Mouse (Mus musculus): Measurements from ENCODE around the gene Cyp26a1. TPM values are rescaled to one million over a fixed set of nuclear protein-coding genes. Genes with fewer than 3 reads are reported as not detected.

Gene Cyp26a1
- total RNA-seq, 2 experiments from 2014 or later, result 0.61 to 0.99 TPM

DNA sequence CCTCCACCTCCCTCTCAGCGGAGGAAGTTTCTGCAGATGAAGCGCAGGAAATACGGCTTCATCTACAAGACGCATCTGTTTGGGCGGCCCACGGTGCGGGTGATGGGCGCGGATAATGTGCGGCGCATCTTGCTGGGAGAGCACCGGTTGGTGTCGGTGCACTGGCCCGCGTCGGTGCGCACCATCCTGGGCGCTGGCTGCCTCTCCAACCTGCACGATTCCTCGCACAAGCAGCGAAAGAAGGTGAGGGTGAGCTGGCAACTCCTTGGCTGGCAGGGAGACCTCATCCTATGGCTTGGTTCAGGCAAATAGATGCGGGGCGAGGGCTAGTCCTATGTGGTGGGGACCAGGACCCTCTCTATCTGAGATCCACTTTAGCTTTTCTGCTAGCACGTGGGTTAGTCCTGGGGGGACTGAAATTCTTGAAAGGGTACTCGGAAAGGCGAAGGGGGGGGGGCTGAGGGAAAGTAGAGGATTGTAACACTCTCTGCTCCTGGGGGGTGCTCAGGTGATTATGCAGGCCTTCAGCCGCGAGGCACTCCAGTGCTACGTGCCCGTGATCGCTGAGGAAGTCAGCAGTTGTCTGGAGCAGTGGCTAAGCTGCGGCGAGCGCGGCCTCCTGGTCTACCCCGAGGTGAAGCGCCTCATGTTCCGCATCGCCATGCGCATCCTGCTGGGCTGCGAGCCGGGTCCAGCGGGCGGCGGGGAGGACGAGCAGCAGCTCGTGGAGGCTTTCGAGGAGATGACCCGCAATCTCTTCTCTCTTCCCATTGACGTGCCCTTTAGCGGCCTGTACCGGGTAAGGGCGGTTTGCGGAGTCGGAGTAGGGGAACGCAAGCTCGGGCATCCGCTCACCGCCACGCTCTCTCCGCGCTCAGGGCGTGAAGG lies 919 bp downstream of the Cyp26a1 start:
- peak in 1 of 2 experiments; percentile 12 for DNase-seq (ENCODE audit: low spot score in 2 of 2)

DNA sequence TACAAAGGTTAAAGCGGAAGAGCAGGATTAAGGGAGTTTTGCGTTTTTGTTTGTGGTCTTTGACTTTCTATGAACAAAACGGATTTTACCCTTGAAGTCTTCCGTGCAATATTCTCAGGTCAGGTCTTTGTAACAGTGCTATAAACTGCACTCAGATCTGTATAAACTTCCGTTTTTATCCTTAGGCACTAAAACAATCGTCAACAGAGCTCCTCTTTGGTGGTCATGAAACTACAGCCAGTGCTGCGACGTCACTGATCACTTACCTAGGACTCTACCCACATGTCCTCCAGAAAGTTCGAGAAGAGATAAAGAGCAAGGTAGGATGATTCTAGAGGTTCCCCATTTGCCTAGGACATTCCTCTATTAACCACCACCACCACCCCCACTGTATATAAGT lies 2.1 kb downstream of the Cyp26a1 start:
- no peak for DNase-seq (ENCODE audit: low spot score in 2 of 2)

- no peak for DNase-seq (ENCODE audit: low spot score in 2 of 2)
These were observed 4.9 kb downstream of the Cyp26a1 start for GRCm38 (mm10) chr19:37702377-37703076.

DNA sequence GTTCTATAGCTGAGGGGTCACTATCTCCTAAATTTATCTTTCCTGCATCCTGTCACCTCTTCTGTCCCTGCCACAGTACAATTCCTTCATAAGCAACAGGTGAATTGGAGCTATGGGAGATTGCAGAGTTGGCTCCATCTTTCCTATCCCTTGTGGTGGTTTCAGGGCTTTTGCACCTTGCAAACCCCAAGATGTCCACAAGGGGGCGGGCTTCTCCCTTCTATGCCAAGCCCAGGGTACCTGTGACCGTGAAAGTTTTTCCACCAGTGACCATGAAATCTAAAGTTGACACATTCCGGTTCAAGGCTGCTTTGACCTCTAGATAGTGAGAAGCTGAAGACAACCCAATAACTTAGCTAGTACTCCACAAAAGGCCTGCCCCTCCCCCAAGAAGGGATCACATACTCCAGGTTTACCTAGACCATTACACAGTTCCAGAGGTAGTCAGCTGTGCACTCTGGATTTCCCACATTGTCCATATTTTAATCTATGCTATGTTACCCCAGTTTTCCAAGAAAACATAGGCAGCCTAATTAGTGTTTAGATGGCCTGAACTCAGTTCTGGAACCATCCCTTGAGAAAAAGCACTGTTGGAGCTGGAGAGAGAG lies 6.4 kb downstream of the Cyp26a1 start:
- DNase-seq (ENCODE audit: low spot score in 2 of 2), result peak in 1 of 2 experiments; percentile 76

DNA sequence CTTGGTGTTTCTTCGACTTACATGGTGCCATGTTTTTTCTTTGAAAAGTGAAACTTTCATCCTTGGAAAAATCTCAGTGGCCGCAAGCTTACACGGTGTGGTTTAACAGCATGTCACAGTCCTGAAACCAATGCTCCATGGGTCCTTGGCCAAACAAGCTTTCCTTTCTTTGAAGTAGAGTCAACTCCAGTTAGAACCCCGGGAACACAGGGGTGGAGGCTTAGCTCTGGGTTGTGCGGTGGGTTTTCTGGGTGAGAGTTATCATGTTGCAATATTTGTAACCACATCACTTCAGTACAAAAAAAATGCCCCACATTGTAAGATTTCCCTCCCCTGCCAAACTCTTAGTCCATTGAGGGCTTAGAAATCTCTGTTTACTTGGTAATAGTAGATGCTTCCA lies 8.1 kb downstream of the Cyp26a1 start:
- DNase-seq (ENCODE audit: low spot score in 2 of 2), result no peak

DNA sequence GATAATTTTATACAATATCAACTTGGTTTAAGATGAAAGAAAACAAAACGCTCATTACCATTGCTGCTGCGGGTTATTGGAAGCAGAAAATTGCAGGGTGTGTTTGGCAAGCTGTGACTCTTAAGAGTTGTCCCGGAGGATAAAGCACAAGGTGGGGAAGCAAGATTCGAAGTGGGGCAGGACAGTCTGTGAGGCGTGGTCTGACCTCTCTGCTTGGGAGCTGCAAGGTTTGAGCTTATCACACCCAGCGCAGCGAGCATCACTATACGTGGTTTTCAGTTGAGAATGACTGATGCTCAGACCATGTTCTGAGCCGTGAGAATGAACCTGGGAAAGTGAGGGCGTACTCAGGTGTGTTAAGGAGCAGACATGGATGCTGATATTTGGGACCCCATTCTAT lies 17.1 kb downstream of the Cyp26a1 start:
- DNase-seq (ENCODE audit: low spot score in 2 of 2), result no peak

- DNase-seq (ENCODE audit: low spot score in 2 of 2), result no peak
These were observed 18.4 kb downstream of the Cyp26a1 start for GRCm38 (mm10) chr19:37715980-37716379.

GRCm38 (mm10) chr19:37716524-37717175 lies 19.1 kb downstream of the Cyp26a1 start:
- DNase-seq (ENCODE audit: low spot score in 2 of 2), result no peak

GRCm38 (mm10) chr19:37719166-37719565 lies 21.6 kb downstream of the Cyp26a1 start:
- DNase-seq (ENCODE audit: low spot score in 2 of 2), result no peak

DNA sequence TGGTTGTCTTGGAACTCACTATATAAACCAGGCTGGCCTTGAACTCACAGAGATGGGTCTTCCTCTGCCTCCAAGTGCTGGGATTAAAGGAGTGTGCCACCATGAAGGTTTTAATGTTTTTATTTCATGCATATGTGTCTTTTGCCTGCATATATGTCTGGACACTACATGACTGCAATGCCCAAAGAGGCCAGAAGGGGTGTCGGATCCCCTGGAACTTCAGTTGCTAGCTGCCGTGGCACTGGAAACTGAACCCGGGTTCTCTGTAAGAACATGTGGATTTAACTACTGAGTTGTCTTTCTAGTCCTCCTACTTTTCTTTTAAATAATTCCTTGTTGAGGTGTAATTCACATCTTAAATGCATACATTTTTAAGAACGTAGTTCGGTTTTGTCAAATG lies 27.0 kb downstream of the Cyp26a1 start:
- no peak for DNase-seq (ENCODE audit: low spot score in 2 of 2)

DNA sequence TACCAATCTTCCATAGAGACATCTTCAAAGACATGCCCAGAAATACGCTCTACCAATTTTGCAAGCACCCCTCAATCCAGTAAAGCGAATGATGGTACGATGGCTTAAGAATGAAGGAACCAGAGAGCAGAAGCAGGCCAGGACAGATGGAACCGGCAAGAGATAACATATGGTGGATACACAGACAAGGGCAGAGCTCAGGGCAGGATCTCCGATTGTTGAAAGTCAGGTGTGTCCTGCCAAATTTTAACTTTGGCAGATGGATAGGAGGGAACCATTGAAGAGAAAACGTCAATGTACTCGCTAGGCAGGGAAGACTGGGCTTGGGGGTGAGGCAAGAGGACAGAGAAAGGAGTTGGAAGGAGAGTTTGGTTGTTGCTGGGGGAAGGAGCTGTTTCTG lies 29.0 kb downstream of the Cyp26a1 start:
- DNase-seq (ENCODE audit: low spot score in 2 of 2), result no peak

DNA sequence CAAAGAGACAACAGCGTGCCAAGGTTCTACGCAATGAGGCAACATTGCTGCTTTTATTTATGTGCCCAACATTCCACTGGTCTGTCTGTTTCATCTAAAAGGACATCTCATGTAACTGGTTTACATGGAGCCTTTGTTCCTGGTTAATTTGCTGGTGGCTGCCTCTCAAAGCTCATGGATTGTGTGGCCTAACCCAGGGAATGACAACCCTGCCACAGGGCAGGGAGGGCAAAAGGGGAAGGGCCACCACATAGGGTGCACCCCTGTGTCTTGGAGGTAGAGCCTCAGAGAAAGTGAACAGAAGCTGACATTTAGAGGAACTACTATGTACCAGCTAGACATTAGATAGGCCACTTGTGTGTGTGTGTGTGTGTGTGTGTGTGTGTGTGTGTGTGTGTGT lies 29.8 kb downstream of the Cyp26a1 start:
- DNase-seq (ENCODE audit: low spot score in 2 of 2), result no peak

DNA sequence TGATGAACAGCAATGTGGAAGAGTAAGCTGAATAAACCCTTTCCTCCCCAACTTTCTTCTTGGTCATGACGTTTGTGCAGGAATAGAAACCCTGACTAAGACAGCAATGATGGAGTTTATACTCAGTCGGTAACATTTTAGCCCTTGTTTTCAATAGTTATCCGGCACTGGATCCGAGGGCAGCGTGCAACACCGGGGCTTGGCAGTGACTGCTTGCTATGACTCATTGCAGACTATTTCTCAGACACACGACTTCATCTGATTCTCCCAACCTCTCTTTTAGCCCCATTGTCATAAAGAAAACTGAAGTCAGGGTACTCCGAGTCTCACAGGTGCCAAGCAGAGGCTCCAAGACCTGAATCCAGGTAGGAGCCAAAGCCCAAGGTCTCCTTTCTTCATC lies 37.8 kb downstream of the Cyp26a1 start:
- DNase-seq (ENCODE audit: low spot score in 2 of 2), result no peak

DNA sequence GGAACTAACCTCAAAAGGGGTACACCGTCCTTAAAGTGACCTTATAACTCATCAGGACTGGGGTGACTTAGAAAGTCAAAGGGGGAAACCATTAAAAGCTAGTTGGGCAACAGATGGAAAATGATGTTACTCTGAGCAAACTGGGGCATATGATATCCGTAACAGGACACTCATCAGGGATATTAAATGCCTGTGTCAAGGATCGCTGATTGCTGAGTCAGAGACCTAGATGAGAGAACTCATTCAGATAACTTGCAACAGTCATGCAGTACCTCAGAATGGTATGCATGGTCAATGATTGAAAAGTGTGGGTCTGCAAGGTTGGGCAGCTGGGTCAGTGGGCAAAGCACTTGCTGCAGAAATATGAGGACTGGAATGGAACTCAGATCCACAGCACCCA lies 41.0 kb downstream of the Cyp26a1 start:
- DNase-seq (ENCODE audit: low spot score in 2 of 2), result no peak

- DNase-seq (ENCODE audit: low spot score in 2 of 2), result no peak
These were observed 42.4 kb downstream of the Cyp26a1 start for GRCm38 (mm10) chr19:37740043-37740442.

Other genes with a start within 250 kb of the Cyp26a1 start
- gene Exoc6, start 147.4 kb upstream of the Cyp26a1 start, total RNA-seq (2021), result 10 to 100 TPM; 50.2 to 51.3 TPM
- gene Cyp26c1, start 12.2 kb upstream of the Cyp26a1 start, total RNA-seq (2021), result not detected

All from layer of hippocampus, adult 18-20 months (tissue).